8 mouse cellular contexts compared by ENCODE assay signal in genomic region chr13:96132401-96132816, GRCm38 (mm10). TPM values are rescaled to one million over a fixed set of nuclear protein-coding genes. Genes with fewer than 3 reads are reported as not detected.
DNase-seq lines count a peak whose midpoint lies in the region; ATAC-seq lines count a peak whose summit lies in the region.

Gene Sv2c (minus strand): TSS chr13:96132577.

- H3K36me3 ChIP-seq in midbrain, embryonic 12.5 days, result no peaks in the 10 kb centered on the region
- no peaks in the 10 kb centered on the region for H3K36me3 ChIP-seq in stomach, embryonic 15.5 days

- DNase-seq in CD4-positive, CD25-positive, alpha-beta regulatory T cell, adult 2 months (ENCODE audit: low read depth, low spot score), result peak; percentile 32
- peak; percentile 3 for DNase-seq in urinary bladder, postnatal 25 days (ENCODE audit: low spot score)
- no peak for DNase-seq in urinary bladder, adult 18-20 months (ENCODE audit: low spot score in 2 of 2)
- peak; percentile 20 to 33 for DNase-seq in layer of hippocampus, postnatal 25 days (ENCODE audit: extremely low spot score in 1 of 2, low spot score in 1 of 2)

- peaks cover 71% of the 10 kb centered on the region for H3K27me3 ChIP-seq in midbrain, embryonic 12.5 days
- peaks cover 64% of the 10 kb centered on the region for H3K27me3 ChIP-seq in stomach, embryonic 15.5 days (replicated peaks)

- peak within 1 kb of the TSS; percentile 87 for H3K4me2 ChIP-seq in midbrain, embryonic 12.5 days (replicated peaks)
- H3K4me2 ChIP-seq in stomach, embryonic 15.5 days, result peak within 1 kb of the TSS; percentile 91

- 2% methylated on average over 33 of the region's 44 CpGs for WGBS in midbrain, embryonic 12.5 days
- under 1% methylated on average over 32 of the region's 44 CpGs for WGBS in stomach, embryonic 15.5 days

- peak within 1 kb of the TSS; percentile 54 for H3K9ac ChIP-seq in midbrain, embryonic 12.5 days (replicated peaks)
- no peak within 1 kb of the TSS for H3K9ac ChIP-seq in stomach, embryonic 15.5 days

- no peak within 1 kb of the TSS for H3K27ac ChIP-seq in midbrain, embryonic 12.5 days (replicated peaks)
- no peak within 1 kb of the TSS for H3K27ac ChIP-seq in stomach, embryonic 15.5 days

- no peaks in the 10 kb centered on the region for H3K9me3 ChIP-seq in midbrain, embryonic 12.5 days
- no peaks in the 10 kb centered on the region for H3K9me3 ChIP-seq in stomach, embryonic 15.5 days

- no peak for ATAC-seq in CD4-positive, CD25-positive, alpha-beta regulatory T cell, adult 4 months
- peak; percentile 33; the same call in 1 of the 2 replicates for ATAC-seq in granulocyte monocyte progenitor cell, adult 5-6 weeks (replicated peaks; ENCODE audit: poor library complexity, severe bottlenecking)
- ATAC-seq in midbrain, embryonic 12.5 days (ENCODE audit: low FRiP score, low read depth), result peak; percentile 77
- ATAC-seq in stomach, embryonic 15.5 days (ENCODE audit: insufficient read depth, low FRiP score, low read depth), result peak; percentile 39

- peak within 1 kb of the TSS; percentile 47 for H3K4me3 ChIP-seq in midbrain, embryonic 12.5 days
- H3K4me3 ChIP-seq in stomach, embryonic 15.5 days (replicated peaks), result peak within 1 kb of the TSS; percentile 40

- H3K4me1 ChIP-seq in midbrain, embryonic 12.5 days, result peaks cover 19% of the 10 kb centered on the region
- H3K4me1 ChIP-seq in stomach, embryonic 15.5 days, result peaks cover 15% of the 10 kb centered on the region

RNA-seq across cellular contexts. Expression of gene Sv2c, which starts in this region (rescaled TPM):
- 1 to 10 TPM; 1.8 to 3.2 TPM for polyA plus RNA-seq in CD4-positive, CD25-positive, alpha-beta regulatory T cell, adult 4 months (2017; shearing (Covaris generic))
- not detected in 2 replicates for total RNA-seq in granulocyte monocyte progenitor cell, adult 5-6 weeks (2014; fragmentation: Nextera tagmentation)
- under 0.01 TPM in 1 of 2 replicates, not detected in the other for total RNA-seq in granulocyte monocyte progenitor cell, adult 5-6 weeks (2017)
- total RNA-seq in layer of hippocampus, postnatal 25 days (2021), result 10 to 100 TPM; 13.0 to 14.2 TPM
- polyA plus RNA-seq in midbrain, embryonic 12.5 days (2016; fragmentation: Nextera tagmentation; extraction: Ambion mirVana), result 1.1 and 2.0 TPM in 2 replicates
- 2.6 TPM in 2 replicates for polyA plus RNA-seq in stomach, embryonic 15.5 days (2015; fragmentation: Nextera tagmentation; extraction: Ambion mirVana)

Comparison
In these comparisons a context has a peak if more than half of its experiments do, and no peak if none do; other contexts are left out.
1. RNA of gene Sv2c (total RNA-seq): 13.0 to 14.2 TPM in layer of hippocampus, postnatal 25 days; under 0.01 TPM in granulocyte monocyte progenitor cell, adult 5-6 weeks; every median in the first group is over 10 times any median in the second.
2. DNase-seq: peak in CD4-positive, CD25-positive, alpha-beta regulatory T cell, adult 2 months (single experiment), urinary bladder, postnatal 25 days (single experiment) and layer of hippocampus, postnatal 25 days (2 of 2); none in urinary bladder, adult 18-20 months (0 of 2).
3. Peak in ATAC-seq in granulocyte monocyte progenitor cell, adult 5-6 weeks; RNA of the gene not detected or under 1 TPM.